Mouse (Mus musculus): Measurements from ENCODE around the gene Ccdc162.
A peak's percentile ranks its signal among the peaks of the same experiment; 100 is the strongest.

Gene Ccdc162

DNA sequence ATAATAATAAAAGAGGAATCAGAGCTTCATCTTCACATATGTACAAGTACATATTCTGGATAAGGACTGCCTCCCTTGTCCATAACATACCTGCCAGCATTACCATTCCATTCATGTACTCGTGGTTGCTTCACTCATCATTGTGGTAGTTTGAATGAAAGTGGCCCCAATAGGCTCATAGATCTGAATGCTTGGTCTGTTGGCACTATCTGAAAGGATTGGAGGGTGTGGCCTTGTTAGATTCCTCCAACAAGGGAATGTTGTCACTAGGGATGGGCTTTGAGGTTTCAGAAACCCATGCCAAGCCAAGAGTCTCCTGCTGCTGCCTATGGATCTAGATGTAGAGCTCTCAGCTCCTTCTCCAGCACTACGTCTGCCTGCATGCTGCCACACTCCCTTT lies 180.4 kb downstream of the Ccdc162 start:
- no peak for DNase-seq

DNA sequence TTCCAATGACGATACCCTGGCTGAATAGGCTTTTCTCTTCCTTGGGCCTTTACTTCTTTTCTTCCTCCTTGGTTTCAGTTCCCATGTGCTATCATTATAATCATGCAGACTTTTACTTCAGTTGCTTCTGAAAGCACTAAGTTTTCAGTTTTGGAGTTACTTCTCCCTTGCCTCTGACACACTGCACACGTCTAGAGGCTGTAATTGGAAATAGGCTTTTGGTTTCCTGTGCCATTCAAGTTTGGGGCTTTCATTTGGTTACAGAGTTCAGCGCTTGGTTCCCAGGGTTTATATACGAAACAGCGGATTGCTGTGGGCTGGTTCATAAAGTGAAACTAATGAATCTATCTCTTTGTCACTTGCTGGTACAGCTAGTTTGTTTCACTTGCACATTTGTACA lies 186.5 kb downstream of the Ccdc162 start:
- no peak for DNase-seq

DNA sequence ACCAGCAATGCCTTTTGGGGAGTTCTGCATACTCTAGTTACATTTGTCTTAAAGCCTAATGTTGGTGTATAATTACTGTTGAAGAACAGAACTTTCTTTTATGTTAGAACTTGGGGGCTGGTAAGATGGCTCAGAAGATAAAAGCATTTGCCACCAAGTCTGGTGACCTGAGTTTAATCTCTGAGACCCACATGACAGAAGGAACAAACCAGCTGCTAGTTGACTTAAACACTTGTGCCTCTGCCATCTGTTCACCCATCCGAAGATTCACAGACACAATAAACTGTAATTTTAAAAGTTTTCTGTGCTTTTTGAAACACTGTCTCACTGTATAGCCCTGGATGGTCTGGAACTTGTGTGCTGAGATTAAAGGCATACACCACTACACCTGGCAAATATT lies 190.7 kb downstream of the Ccdc162 start:
- no peak for DNase-seq

DNA sequence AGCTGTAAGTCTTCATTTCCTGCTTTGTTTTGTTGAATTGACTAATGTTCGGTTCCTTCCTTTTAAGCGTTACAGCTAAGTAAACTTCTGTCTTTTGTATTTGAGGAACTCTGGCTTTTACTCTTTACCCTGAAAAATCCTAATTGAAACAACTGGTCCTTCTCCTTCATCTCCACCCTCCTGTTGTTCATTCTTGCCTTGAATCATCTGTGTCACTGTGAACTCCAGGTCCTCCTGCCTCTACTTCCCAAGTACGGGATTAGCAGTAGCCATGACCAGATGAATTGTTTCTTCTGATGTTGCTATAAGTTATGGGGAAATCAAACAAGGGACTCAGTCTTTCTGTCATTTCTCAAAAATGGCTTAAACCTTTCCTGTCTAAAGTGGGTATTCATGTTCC lies 193.0 kb downstream of the Ccdc162 start:
- DNase-seq = no peak

DNA sequence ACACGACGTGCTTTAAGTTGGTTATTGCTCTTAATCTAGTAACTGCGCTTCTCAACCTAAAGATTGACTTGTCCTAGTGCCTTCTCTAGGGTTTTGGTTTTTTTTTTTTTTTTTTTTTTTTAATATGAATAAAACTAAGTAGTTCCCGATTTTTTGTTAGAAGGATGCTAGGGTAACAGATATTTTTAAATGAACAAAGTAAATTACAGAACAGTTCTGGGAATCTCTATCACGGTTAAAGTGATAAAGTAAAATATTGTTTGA lies 196.1 kb downstream of the Ccdc162 start:
- no peak for DNase-seq

DNA sequence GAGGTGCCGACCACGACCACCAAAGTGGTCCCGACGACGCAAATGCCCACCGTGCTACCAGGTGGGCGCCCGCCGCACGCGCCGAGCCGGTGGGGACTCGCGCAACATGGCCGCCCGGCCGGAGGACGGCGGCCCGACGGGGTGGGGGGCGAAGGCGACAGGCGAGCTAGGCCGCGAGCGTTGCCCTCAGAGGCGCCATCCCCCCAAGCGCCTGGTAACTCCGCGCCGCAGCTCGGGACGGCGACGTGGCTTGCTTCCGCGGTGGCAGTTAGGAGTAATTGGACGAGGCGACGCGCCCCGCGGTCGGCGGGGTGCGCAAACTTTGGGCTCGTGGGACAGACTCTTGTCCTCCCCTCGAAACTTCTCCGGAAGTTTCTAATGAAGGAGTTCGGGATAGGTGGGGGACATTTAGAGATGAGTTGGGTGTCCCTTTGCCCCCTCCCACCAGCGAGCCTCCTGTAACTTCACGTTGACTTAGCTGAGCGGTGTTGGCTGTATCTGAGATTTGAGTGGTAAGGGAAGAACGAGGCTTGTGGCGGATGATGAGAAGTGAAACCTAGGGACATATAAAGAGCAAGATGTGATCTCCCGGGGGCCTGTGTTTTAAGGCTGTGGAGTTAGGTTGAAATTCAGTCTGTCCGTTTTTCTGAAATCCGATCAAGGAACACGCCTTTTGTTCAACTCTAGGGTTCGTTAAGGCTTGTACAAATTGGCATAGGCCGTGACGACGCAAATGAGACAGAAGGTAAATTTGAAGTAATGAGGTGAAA lies 196.6 kb downstream of the Ccdc162 start:
- no peak for DNase-seq

DNA sequence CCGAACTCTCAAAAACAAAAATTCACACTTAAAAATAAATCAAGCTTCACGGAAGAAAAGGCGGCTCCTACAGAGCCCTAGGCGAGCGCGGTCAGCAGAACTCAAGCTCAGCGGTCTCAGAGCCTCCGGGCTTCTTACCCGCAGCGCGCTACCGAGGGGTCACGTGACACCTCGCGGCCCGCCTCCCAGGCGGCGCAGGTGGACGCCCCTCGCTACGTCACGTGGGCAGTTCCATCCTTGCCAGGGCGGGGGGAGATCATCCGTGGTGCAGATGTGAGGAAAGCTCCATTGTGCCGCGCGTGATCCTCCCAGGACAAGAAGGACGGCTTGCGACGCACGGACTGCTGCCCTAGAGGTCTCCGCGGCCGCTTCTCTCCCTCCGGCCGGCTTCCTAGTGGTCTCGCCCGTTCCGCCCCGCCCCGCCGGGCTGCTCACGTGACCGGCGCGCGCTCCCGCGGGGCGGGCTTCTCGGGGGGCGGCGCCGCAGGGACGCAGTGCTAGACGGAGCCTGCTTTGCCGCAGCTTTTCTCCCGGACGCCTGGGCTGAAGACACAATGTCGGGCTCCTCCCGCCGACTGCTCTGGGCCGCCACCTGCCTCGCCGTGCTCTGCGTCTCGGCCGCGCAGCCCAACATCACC lies 197.3 kb downstream of the Ccdc162 start, which contains the start of gene Cd164:
Cd164 (plus strand) TSS at position 434 of the 638 bp plus-strand sequence.
- DNase-seq = peak; percentile 91

DNA sequence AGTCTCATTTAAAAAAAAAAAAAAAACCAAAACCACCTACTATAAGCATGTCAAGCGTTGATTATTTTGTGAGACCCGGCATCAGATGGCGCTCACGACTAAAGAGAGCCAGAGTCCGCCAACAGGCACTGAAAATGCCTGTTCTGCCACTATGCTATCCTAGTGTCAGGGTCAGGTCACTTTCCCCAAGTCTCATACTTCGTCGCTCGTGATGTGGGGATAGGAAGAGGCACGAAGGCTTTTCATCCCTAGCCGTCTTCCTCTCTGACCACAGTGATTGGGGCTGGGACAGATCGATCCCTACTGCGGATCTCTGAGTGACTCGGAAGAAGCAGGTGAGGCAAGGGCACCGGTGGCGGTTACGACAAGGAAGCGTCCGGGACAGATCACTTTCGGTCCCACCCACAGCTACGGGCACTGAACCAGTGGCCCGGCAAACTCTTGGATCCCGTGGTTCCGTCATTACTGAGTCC lies 197.9 kb downstream of the Ccdc162 start:
- DNase-seq = no peak

DNA sequence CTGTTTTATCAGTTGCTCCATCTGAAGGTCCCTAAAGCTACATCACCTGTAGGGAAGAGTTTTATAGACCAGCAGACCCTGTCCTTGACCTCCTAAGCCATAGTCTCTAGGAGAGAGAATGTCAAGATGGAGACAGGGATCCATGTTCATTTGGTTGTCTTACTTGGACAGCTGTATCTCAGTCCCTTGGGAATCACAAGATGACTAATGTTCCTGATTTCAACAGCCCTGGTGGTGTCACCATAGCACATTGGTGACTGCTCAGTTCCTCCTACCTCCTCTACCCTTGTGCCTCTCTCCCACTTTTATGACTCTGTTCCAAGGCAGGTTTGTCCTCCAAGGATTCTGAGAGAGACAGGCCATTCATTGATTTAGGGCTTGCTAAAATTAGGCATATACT lies 201.5 kb downstream of the Ccdc162 start:
- DNase-seq = no peak

DNA sequence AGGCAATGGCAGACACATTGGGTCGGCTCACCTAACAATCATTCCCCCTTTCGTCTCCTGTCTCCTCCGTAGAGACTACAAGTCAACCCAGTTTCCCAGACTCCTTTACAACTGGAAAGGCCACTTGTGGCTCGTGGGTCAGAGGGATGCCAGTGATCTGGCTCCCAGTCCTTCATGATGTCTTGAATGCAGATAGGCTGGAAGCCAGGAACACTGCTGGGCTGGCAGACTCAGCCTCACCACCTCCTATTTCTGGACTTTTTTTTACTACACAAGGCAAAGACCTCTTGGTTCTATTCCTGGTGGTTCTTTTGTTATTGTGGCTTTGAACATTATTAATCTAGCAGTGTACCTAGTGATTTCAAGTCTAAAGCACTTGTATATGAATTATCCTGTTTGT lies 202.1 kb downstream of the Ccdc162 start:
- DNase-seq = no peak

DNA sequence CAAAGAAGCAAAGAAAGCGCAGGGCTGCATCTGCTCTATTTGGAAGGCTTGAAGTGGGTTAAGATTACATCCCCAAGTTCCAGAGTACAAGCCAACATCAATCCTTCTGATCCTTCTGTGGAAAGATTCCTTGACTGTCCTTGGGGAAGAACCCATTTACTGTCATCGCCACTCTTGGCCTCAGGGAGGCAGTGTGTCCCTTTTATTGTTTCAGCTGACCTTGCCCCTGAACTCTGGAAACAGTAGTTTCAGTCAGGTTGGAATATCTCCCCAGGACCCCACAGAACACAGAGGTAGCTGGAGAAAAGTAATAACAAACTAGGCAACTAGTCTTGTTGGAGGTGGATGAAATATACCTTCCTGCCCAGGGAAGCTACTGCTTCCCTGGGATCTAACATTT lies 207.3 kb downstream of the Ccdc162 start:
- DNase-seq = no peak

DNA sequence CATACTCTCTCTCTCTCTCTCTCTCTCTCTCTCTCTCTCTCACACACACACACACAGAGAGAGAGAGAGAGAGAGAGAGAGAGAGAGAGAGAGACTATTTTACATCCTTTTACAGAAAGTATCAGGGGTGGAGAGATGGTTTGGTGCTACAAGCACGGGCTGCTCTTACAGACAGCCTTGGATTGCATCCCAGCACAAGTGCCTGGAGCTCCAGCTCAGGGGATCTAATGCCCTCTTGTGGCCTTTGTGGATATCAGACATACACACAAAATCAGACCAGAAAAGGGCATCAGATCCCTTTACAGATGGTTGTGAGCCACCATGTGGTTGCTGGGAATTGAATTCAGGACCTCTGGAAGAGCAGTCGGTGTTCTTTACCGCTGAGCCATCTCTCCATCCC lies 211.0 kb downstream of the Ccdc162 start:
- DNase-seq = peak; percentile 30

DNA sequence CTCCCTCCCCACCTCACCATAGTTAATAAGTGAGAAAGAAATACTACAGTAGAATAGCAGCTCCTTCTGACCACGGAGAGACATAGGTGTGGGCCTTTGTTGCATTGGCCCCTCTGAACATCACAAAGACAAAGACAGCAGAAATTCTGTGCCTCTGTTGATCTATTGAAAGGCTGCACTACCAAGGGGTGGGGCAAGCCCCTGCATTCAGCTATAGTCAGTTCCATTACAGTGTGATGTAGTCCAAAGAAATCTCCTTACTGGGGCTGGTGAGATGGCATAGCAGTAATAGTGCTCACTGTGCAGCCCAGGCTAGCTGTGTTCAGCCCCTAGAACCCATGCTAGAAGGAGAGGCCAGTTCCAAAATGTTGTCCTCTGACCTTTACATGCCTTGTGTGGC lies 211.4 kb downstream of the Ccdc162 start:
- no peak for DNase-seq

DNA sequence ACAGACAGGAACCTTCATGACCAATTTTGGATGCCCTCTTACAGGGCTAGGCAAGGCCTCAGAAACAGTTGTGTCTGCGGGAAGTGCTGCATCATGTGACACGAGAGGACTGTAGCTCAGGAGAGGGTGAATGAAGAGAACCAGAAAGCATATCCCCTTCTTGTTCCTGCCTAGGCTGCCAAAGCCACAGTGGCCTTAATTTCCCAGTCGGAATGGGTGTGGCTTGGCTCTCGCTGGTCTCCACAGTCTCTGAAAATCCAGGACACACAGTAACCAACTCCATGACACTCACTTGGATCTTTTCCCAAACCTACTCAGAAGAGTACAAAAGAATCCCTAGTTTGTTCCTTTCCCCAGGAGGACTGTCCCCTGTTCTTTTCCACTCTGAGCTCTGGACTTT lies 215.5 kb downstream of the Ccdc162 start:
- no peak for DNase-seq

DNA sequence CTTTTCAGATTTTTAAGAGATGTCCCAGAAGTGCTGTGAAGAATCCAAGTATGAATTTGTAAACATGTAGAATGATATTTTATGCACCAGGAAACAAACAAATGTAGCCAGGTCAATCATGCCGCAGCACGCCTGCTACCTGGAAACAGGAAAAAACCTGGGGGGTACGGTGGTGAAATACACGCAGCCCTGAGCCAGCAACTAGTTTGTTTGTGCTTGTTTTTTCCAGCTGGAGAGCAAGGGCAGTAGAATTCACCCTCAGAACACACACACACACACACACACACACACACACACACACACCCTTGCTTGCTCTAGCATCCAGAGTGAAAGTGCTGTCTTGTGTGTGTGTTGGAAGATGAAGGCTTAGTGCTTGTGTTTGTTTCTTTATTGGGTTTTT lies 225.3 kb downstream of the Ccdc162 start:
- no peak for DNase-seq

DNA sequence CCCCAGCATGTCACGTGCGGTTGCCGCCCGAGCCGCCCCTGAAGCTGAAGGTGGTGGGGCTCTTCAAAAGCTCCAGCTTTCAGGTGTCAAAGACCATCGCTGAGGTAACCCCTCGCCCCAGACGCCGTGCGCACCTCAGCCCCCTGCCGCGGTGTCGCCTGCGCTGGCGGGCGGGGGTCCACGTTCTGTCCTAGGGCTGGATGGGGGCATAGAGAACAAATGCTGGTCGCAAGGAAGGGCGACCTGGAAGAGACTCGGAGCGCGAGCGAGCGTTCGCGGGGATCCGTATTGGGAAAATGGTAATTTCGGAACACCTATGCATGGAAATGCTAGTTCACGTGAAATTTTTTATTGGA lies 225.9 kb downstream of the Ccdc162 start:
- DNase-seq = no peak

DNA sequence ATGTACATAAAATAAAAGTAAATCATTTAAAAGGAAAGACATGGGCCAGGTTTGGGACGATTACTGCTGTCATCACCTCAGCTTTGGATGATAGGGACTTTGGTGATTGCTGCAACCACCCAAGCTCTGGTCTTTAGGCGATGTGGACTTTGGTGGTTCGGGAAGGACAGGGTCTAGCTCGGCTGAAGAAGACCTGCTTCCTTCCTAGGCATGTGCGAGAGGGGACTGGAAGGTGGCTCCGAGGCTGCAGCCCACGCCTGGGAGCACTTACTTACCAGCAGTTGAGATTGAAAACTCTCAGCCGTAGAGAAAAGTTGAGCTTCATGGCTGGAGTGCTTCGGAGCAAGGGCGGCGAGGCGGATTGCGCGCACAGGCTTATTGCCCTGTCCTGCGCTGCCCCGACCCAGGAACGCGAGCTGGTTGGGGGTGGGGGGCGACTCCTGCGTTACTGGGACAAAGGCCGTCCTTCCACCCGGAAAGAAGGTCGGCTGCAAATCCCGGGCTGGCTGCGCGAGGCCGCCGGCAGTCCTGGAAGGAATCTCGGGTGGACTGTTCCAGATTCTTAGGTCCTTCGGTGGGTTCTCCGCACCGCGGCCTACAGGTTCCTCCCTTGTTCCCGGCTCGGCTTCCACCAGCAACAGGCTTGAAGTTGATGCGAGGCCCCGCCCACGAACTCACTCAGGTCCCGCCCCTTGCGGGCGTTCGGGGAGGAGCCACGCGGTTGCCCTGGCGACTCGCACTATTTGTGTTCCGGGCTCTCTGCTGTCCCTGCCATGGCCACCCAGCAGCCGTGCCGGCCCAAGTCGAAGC lies 226.5 kb downstream of the Ccdc162 start, which contains the start of the genes Smpd2 and Ppil6:
Smpd2 (minus strand) TSS at position 662 of the 810 bp plus-strand sequence.
Ppil6 (plus strand) TSS at position 732 of the 810 bp plus-strand sequence.
- DNase-seq = peak; percentile 92

DNA sequence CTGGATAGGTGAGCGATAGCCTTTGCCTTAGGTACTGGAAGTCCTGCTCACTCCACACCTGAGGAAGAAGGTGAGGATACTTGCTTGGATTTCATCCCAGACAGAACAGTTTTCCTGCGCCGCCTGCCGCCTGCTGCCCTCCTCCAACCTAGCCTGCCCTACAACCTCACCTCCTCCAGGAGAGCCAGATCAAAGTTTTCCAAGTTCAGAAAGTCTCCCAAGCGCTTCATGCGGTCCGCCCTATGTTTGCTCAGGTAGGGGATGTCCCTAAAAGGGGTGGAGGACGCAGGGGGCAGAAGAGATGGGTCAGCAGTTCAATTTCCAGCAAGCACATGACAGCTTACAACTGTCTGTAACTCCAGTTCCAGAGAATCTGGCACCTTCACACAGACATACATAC lies 227.1 kb downstream of the Ccdc162 start:
- DNase-seq = no peak

DNA sequence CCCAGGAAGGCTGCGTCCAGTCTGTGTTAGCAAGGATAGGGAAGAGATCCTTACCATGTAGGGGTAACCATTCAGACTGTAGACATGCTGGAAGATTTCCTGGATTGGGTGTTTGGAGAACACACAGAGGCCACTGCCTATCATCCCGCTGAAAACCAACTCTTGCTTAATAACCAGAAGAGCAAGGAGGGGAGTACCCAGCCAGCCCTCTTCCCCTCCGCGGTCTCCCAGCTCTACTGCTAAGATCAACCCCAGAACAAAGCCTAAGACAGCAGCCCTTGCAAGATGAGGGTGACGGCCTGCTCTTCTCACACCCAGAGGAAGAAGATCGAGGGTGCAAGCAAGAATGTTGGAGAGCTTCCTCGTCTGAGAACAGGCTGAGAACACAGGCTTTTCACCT lies 227.6 kb downstream of the Ccdc162 start:
- DNase-seq = no peak

Data from right cerebral cortex, postnatal 25 days (tissue).